Mouse (Mus musculus) limb, embryonic 10.5 days (tissue): ENCODE data around the gene Gpatch2. TPM values are rescaled to one million over a fixed set of nuclear protein-coding genes. Genes with fewer than 3 reads are reported as not detected.

ENCODE experiments used
- DNase-seq: peaks from one replicate; pipeline ENCODE4 v3.0.0-alpha.2; 2017; ENCODE audit warnings: low spot score
- H3K27ac ChIP-seq: fragments of 300-500 bp; sonication (generic); 2 replicates; pipeline ENCODE4 v1.5.1; 2016; ENCODE audit warnings: mild to moderate bottlenecking
- H3K27me3 ChIP-seq: fragments of 300-500 bp; sonication (generic); 2 replicates; pipeline ENCODE4 v1.6.1; 2016; ENCODE audit warnings: low read depth, mild to moderate bottlenecking; ENCODE audit not compliant: poor library complexity, severe bottlenecking
- H3K36me3 ChIP-seq: fragments of 300-500 bp; sonication (generic); 2 replicates; pipeline ENCODE4 v1.6.1; 2016; ENCODE audit warnings: mild to moderate bottlenecking, moderate library complexity
- H3K4me1 ChIP-seq: fragments of 300-500 bp; sonication (generic); 2 replicates; pipeline ENCODE4 v1.6.1; 2016
- H3K4me3 ChIP-seq: fragments of 300-500 bp; sonication (generic); 2 replicates; pipeline ENCODE4 v1.5.1; 2016; ENCODE audit warnings: mild to moderate bottlenecking, moderate library complexity
- H3K9me3 ChIP-seq: fragments of 300-500 bp; sonication (generic); replicated peaks from 2 replicates; pipeline ENCODE4 v1.6.1; 2016; ENCODE audit warnings: mild to moderate bottlenecking
- whole genome bisulfite sequencing: fragments of 180-500 bp; shearing (Covaris S2); methylation state at CpG from one replicate; pipeline ENCODE4 v1.1.7; 2016; 5-methylcytosine and 5-hydroxymethylcytosine counted together
- polyA plus RNA-seq: library from polyadenylated mRNA; unstranded; fragments of >200 nt; fragmentation: Nextera tagmentation; extraction: Ambion mirVana; gene quantifications from 2 replicates; pipeline ENCODE4 v1.2.1, GENCODE M21; 2016

Gpatch2 gene
- polyA plus RNA-seq, 1 experiment from 2014 or later = 24.7 TPM

DNA sequence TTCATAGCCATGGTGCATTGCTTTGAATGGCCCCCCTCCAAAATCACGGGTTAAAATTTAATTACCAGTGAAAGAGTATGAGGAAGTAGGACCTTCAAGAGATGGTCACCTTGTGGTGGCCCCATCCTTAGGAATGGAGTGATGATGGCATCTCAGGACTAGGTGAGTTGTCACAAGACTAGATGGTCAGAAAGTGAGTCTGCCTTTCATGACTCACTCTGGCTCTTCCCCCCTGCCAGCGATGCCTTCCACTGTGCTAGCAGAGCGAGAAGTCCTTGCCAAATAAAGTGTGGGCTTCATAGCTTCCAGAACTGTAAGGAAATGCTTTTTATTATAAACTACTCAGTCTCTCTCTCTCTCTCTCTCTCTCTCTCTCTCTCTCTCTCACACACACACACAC, 150.1 kb downstream of the Gpatch2 start:
- Histone ChIP-seq H3K4me3 (no peak overlapping the region), H3K36me3 (no peaks in the 10 kb centered on the region), H3K27me3 (no peaks in the 10 kb centered on the region), H3K9me3 (no peaks in the 10 kb centered on the region), H3K4me1 (no peaks in the 10 kb centered on the region), H3K27ac (no peak overlapping the region)
- no peak for DNase-seq
- 93% methylated on average over 3 of the region's 3 CpGs for WGBS

DNA sequence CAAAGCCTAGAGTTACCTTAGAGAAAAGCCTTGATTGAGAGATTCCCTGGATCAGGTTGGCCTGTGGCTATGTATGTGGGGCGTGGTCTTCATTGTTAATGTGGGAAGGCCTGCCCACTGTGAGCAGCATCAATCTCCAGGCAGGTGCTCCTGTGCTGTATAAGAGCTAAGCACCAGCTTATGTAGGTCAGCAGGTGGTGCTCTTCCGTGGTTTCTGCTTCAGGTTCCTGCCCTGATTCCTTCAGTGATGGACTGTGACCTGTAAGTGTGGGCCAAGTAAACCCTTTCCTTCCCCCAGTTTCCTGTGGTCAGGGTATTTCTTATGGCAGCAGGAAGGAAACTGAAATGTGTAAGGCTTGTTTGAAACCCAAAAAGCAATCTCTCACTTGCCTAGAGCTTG, 151.5 kb downstream of the Gpatch2 start:
- no peaks in the 10 kb centered on the region for H3K27me3 ChIP-seq
- no peak for DNase-seq
- no peak overlapping the region for H3K4me3 ChIP-seq
- H3K9me3 ChIP-seq = no peaks in the 10 kb centered on the region
- no peaks in the 10 kb centered on the region for H3K36me3 ChIP-seq
- no peaks in the 10 kb centered on the region for H3K4me1 ChIP-seq
- 47% methylated on average over 2 of the region's 2 CpGs for WGBS
- no peak overlapping the region for H3K27ac ChIP-seq

DNA sequence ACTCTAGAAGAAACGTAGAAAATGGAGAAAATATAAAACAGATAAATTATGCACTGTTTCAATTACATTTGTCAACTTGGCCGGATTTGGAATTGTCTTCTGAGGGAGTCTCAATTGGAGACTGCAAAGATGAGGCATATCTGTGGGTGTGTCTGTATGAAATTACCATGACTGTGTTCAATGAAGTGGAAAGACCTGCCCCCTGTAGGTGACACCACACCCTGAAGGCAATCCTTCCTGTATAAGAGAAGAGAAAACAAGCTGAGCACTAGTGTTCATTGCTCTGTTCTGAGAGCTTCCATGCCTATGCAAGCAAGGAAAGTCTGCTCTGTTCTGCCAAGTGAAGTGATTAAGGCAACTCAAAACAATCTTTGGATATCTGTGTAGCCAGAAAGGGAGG, 153.7 kb downstream of the Gpatch2 start:
- H3K9me3 ChIP-seq = no peaks in the 10 kb centered on the region
- H3K4me1 ChIP-seq = no peaks in the 10 kb centered on the region
- no peak overlapping the region for H3K4me3 ChIP-seq
- no peak for DNase-seq
- no peak overlapping the region for H3K27ac ChIP-seq
- WGBS = 88% methylated on average over 2 of the region's 2 CpGs
- H3K27me3 ChIP-seq = 0 out of 2 replicates have a peak, but pooled peaks cover 3% of the 10 kb centered on the region
- H3K36me3 ChIP-seq = no peaks in the 10 kb centered on the region

DNA sequence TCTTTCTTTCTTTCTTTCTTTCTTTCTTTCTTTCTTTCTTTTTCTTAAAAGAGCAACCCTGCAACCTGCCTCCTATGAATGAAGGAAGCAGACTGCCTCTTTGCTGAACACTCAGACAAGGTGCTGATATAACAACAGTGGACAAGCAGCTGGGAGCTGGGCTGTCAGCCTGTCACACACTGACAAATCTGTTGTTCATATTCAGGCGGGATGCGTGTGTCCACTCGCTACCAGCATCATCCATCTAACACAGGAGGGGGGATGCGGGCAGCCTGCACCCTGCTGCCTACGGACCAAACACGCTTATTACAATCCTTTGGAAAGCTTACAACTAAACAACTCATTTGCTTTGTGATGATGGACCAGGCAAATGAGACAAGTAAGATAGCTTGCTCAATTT, 158.2 kb downstream of the Gpatch2 start:
- Histone ChIP-seq H3K4me3 (no peak overlapping the region), H3K36me3 (no peaks in the 10 kb centered on the region), H3K27ac (no peak overlapping the region), H3K9me3 (no peaks in the 10 kb centered on the region), H3K4me1 (peaks cover 15% of the 10 kb centered on the region), H3K27me3 (0 out of 2 replicates have a peak, but pooled peaks cover 9% of the 10 kb centered on the region)
- 82% methylated on average over 6 of the region's 6 CpGs for WGBS
- peak; percentile 25 for DNase-seq

DNA sequence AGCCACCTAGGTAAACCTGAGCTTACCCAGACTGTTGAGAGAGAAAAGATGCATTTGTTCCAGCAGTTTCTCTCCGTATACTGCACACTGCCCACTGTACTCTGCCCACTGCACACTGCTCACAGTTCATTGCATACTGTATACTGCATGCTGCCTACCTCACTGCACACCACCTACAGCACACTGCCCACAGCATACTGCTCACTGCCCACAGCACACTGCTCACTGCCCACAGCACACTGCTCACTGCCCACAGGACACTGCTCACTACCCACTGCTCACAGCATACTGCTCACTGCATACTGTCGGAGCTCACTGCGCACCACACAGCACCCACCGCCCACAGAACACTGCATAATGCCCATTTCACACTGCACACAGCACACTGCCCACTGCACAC, 159.1 kb downstream of the Gpatch2 start:
- Histone ChIP-seq H3K9me3 (no peaks in the 10 kb centered on the region), H3K4me3 (no peak overlapping the region), H3K4me1 (peaks cover 19% of the 10 kb centered on the region), H3K27ac (no peak overlapping the region), H3K27me3 (0 out of 2 replicates have a peak, but pooled peaks cover 12% of the 10 kb centered on the region), H3K36me3 (no peaks in the 10 kb centered on the region)
- no peak for DNase-seq
- WGBS = 93% methylated on average over 4 of the region's 4 CpGs

DNA sequence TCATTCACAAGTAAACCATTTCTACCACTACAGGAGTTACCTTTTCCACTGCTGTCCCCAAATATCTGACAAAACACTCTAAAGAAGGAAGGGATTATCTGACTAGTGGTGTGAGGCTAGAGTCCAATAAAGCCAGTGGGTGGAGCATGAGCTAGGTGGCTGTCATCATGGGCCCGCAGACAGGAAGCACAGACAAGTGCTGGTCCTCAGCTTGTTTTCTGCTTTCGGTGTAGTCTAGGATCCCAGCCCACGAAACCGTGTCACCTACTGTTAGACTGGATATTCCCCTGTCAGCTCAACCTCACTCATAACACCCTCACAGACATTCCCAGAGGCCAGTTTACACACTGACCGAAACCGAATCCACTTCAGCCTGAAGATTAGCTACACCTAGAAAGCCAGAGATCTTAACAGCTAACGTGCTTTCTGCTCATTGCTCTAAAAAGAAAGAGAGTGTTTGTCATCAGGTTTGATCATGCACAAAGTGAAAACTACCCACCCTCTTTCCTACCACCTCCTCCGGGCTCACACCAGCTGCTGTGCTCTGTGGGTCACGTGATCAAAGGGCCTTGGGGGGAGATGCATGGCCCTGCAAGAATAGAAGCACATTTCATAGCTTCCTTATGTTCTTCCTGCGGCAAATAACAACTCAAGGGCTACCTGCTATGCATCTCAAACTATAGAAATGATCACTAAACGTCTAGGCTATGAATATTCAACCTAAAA, 161.8 kb downstream of the Gpatch2 start:
- Histone ChIP-seq H3K27ac (no peak overlapping the region), H3K9me3 (no peaks in the 10 kb centered on the region), H3K27me3 (0 out of 2 replicates have a peak, but pooled peaks cover 12% of the 10 kb centered on the region), H3K36me3 (no peaks in the 10 kb centered on the region), H3K4me1 (peaks cover 19% of the 10 kb centered on the region), H3K4me3 (no peak overlapping the region)
- DNase-seq = peak; percentile 28
- 82% methylated on average over 11 of the region's 11 CpGs for WGBS

DNA sequence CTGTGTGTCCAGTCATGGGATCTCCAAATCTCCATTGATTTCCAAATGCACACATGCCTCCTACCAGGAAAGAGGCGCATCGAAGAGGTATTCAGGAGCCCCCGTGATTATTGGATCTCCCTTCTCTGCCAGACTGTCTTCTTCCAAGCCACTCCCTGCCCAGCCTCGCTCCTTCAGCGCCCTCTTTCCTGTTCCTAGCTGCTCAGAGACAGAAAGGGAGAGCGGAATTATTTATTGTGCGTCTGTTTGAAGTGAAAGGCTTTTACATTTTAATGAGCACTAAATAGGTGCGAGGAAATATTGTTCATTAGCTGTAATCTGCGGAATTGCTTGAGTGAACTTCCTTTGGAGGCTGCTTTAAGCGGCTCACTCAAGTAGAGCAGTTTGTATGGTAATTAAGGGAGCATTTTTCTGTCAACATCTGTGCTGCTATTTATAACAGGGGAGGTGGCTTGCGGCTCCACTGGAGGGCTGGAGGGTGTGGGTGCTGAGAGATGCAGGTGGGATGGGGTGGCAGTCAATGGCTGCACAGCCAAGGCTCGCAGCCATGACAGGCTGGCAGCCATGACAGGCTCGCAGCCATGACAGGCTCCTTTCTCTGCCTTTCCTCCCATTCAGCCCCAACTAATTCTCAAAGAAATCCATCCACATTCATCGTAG, 162.7 kb downstream of the Gpatch2 start:
- no peak overlapping the region for H3K4me3 ChIP-seq
- 0 out of 2 replicates have a peak, but pooled peaks cover 12% of the 10 kb centered on the region for H3K27me3 ChIP-seq
- H3K9me3 ChIP-seq = no peaks in the 10 kb centered on the region
- peaks cover 19% of the 10 kb centered on the region for H3K4me1 ChIP-seq
- H3K27ac ChIP-seq = no peak overlapping the region
- 54% methylated on average over 14 of the region's 14 CpGs for WGBS
- no peaks in the 10 kb centered on the region for H3K36me3 ChIP-seq
- peak; percentile 31 for DNase-seq

DNA sequence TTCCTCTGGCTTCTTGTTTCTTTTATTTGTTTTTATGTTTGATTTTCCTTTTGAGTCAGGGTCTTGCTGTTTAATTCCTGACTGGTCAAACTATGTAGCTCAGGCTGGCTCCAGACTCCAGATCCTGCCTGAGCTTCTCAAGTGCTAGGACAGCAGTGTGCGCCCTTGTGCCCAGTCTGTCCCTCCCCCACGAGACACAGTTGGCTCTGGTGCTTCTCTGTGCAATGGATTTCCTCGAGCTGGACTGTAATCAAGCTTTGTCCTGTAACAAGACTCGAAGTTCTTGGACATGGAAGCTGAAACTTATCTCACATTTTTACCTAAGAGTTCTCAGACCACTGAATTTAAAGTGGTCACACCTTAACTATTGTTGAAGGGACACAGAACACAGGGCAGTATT, 174.2 kb downstream of the Gpatch2 start:
- Histone ChIP-seq H3K9me3 (no peaks in the 10 kb centered on the region), H3K4me1 (no peaks in the 10 kb centered on the region; the same call in 1 of the 2 replicates)
- 81% methylated on average over 4 of the region's 4 CpGs for WGBS

DNA sequence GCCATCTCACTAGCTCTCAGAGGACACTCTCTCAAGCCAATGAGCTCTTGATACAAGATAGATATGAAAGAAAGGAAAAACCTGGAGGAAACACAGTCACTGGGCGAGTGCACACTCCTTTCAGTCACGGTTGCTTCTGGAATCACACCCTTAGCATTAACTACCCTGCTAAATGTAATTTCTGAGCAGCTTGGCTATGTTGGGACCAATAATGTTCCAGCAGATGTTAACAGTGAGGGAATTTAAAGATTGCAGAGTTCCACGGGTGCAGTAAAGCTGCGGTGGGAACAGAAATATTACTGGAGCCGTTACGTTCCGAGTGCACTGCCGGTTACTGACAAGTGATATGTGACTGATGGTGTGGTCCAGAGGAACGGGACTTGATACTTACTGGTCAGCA, 185.5 kb downstream of the Gpatch2 start:
- WGBS = 88% methylated on average over 9 of the region's 9 CpGs

More for the DNA sequence above, 174.2 kb downstream of the Gpatch2 start:
- Histone ChIP-seq H3K27me3 (no peaks in the 10 kb centered on the region), H3K36me3 (no peaks in the 10 kb centered on the region), H3K4me3 (no peak overlapping the region), H3K27ac (no peak overlapping the region)
- no peak for DNase-seq

More for the DNA sequence above, 185.5 kb downstream of the Gpatch2 start:
- Histone ChIP-seq H3K4me3 (no peak overlapping the region), H3K36me3 (no peaks in the 10 kb centered on the region), H3K9me3 (no peaks in the 10 kb centered on the region), H3K27me3 (no peaks in the 10 kb centered on the region), H3K27ac (no peak overlapping the region), H3K4me1 (no peaks in the 10 kb centered on the region)
- no peak for DNase-seq

Other genes with a start within 250 kb of the Gpatch2 start
- 0.09 and 0.16 TPM in 2 replicates for gene D1Pas1, start 248.1 kb upstream of the Gpatch2 start, polyA plus RNA-seq
- gene Spata17, start within 50 bp of the Gpatch2 start, polyA plus RNA-seq = 0.89 and 1.4 TPM in 2 replicates